Mouse (Mus musculus) CH12.LX (cell line): ENCODE measurements around the gene Card10. TPM values are rescaled to one million over a fixed set of nuclear protein-coding genes. Genes with fewer than 3 reads are reported as not detected.

ENCODE experiments used
- DNase-seq: peaks from one replicate; pipeline ENCODE4 v3.0.0-alpha.2; 2013; ENCODE audit errors: extremely low read depth
- H3K27ac ChIP-seq: 2 replicates; pipeline ENCODE4 v1.5.1; 2012; ENCODE audit warnings: low read depth, mild to moderate bottlenecking, control low read depth, moderate library complexity; ENCODE audit not compliant: insufficient read depth
- H3K27me3 ChIP-seq: replicated peaks from 2 replicates; pipeline ENCODE3; 2012; ENCODE audit warnings: inconsistent platforms
- H3K36me3 ChIP-seq, 2 experiments: replicated peaks in 1 of 2; 2 replicates each; pipeline versions ENCODE3 to v1.6.1; 2012; ENCODE audit warnings: inconsistent platforms in 1 of 2, low read length in 1 of 2, mild to moderate bottlenecking in 1 of 2, mixed read lengths in 1 of 2, moderate library complexity in 1 of 2; ENCODE audit not compliant: control insufficient read depth in 1 of 2, insufficient read depth in 1 of 2
- H3K4me1 ChIP-seq, 2 experiments: 2 replicates each; pipeline ENCODE4 v1.6.1; 2012; ENCODE audit warnings: inconsistent platforms in 1 of 2, moderate library complexity in 1 of 2; ENCODE audit not compliant: insufficient read depth in 2 of 2, control insufficient read depth in 1 of 2
- H3K4me2 ChIP-seq: 2 replicates; pipeline ENCODE4 v1.6.1; 2012; ENCODE audit warnings: low read depth, mild to moderate bottlenecking, control low read depth; ENCODE audit not compliant: poor library complexity, insufficient read depth, severe bottlenecking
- H3K4me3 ChIP-seq, 3 experiments: fragments of 150-350 bp in 1 of 3; sonication (generic) in 1 of 3; replicated peaks in 1 of 3; 2 replicates each; pipeline versions ENCODE3 to v1.5.1; 2011 to 2012; ENCODE audit warnings: low read depth in 2 of 3, low read length in 2 of 3, mild to moderate bottlenecking in 2 of 3, moderate library complexity in 2 of 3, control low read depth in 1 of 3, improper control_type of control experiment in 1 of 3, inconsistent platforms in 1 of 3, mixed read lengths in 1 of 3; ENCODE audit not compliant: poor library complexity in 1 of 3
- H3K79me2 ChIP-seq: replicated peaks from 2 replicates; pipeline ENCODE4 v1.6.1; 2012; ENCODE audit warnings: mild to moderate bottlenecking, moderate library complexity; ENCODE audit not compliant: control insufficient read depth, poor library complexity, insufficient read depth, severe bottlenecking; ENCODE audit errors: extremely low read depth
- H3K9ac ChIP-seq: 2 replicates; pipeline ENCODE4 v1.6.1; 2012; ENCODE audit warnings: low read depth, mild to moderate bottlenecking, control low read depth, moderate library complexity; ENCODE audit not compliant: insufficient read depth
- H3K9me3 ChIP-seq: replicated peaks from 2 replicates; pipeline ENCODE3; 2012; ENCODE audit warnings: low read length, inconsistent platforms, mixed read lengths
- BHLHE40 ChIP-seq: IDR thresholded peaks from 2 replicates; pipeline ENCODE4 v1.6.1; 2011; ENCODE audit warnings: mild to moderate bottlenecking, low read depth, low read length, improper control_type of control experiment
- CHD2 ChIP-seq: IDR thresholded peaks from 2 replicates; pipeline ENCODE4 v1.6.1; 2011; ENCODE audit warnings: low read length, improper control_type of control experiment
- CTCF ChIP-seq, 2 experiments: IDR thresholded peaks in 1 of 2; conservative IDR thresholded peaks in 1 of 2; 2 replicates each; pipeline ENCODE4 v1.5.1; 2011 to 2012; ENCODE audit warnings: low read depth in 2 of 2, low read length in 2 of 2, improper control_type of control experiment in 1 of 2, inconsistent platforms in 1 of 2, mild to moderate bottlenecking in 1 of 2, moderate library complexity in 1 of 2
- E2F4 ChIP-seq: IDR thresholded peaks from 2 replicates; pipeline ENCODE4 v1.6.1; 2011; ENCODE audit warnings: low read depth, low read length, improper control_type of control experiment; ENCODE audit not compliant: insufficient replicate concordance
- ELF1 ChIP-seq: IDR thresholded peaks from 2 replicates; pipeline ENCODE4 v1.6.1; 2014; ENCODE audit warnings: low read depth, mild to moderate bottlenecking, inconsistent platforms, low read length, improper control_type of control experiment
- ETS1 ChIP-seq: conservative IDR thresholded peaks from 2 replicates; pipeline ENCODE4 v1.6.1; 2012; ENCODE audit warnings: low read depth, mild to moderate bottlenecking, inconsistent platforms, low read length, improper control_type of control experiment, moderate library complexity
- IRF4 ChIP-seq: IDR thresholded peaks from 2 replicates; pipeline ENCODE4 v1.6.1; 2014; ENCODE audit warnings: low read depth, mild to moderate bottlenecking, inconsistent platforms, low read length, improper control_type of control experiment
- JUND ChIP-seq: conservative IDR thresholded peaks from 2 replicates; pipeline ENCODE4 v1.6.1; 2011; ENCODE audit warnings: low read depth, low read length, improper control_type of control experiment
- KAT2A ChIP-seq: IDR thresholded peaks from 2 replicates; pipeline ENCODE4 v1.6.1; 2012; ENCODE audit warnings: low read length, improper control_type of control experiment, inconsistent platforms; ENCODE audit not compliant: insufficient replicate concordance
- MAX ChIP-seq: IDR thresholded peaks from 2 replicates; pipeline ENCODE4 v1.6.1; 2011; ENCODE audit warnings: low read length, improper control_type of control experiment
- MXI1 ChIP-seq: IDR thresholded peaks from 2 replicates; pipeline ENCODE4 v1.6.1; 2011; ENCODE audit warnings: mild to moderate bottlenecking, low read depth, low read length, improper control_type of control experiment
- MYC ChIP-seq: IDR thresholded peaks from 2 replicates; pipeline ENCODE4 v1.6.1; 2011; ENCODE audit warnings: low read depth, mild to moderate bottlenecking, improper control_type of control experiment, low read length
- NELFE ChIP-seq: IDR thresholded peaks from 2 replicates; pipeline ENCODE4 v1.6.1; 2011; ENCODE audit warnings: low read depth, low read length, improper control_type of control experiment
- PAX5 ChIP-seq: IDR thresholded peaks from 2 replicates; pipeline ENCODE4 v1.6.1; 2012; ENCODE audit warnings: low read length, inconsistent platforms, mixed read lengths
- POLR2AphosphoS2 ChIP-seq: IDR thresholded peaks from 2 replicates; pipeline ENCODE4 v1.6.1; 2011; ENCODE audit warnings: low read depth, low read length, improper control_type of control experiment
- RAD21 ChIP-seq: IDR thresholded peaks from 2 replicates; pipeline ENCODE4 v1.6.1; 2011; ENCODE audit warnings: low read depth, mild to moderate bottlenecking, low read length, improper control_type of control experiment, moderate library complexity
- SIN3A ChIP-seq: IDR thresholded peaks from 2 replicates; pipeline ENCODE4 v1.6.1; 2012; ENCODE audit warnings: low read length, improper control_type of control experiment, inconsistent platforms
- TCF12 ChIP-seq: IDR thresholded peaks from 2 replicates; pipeline ENCODE4 v1.6.1; 2014; ENCODE audit warnings: low read depth, mild to moderate bottlenecking, inconsistent platforms, low read length, improper control_type of control experiment
- USF1 ChIP-seq: IDR thresholded peaks from 2 replicates; pipeline ENCODE4 v1.6.1; 2014; ENCODE audit warnings: low read depth, mild to moderate bottlenecking, inconsistent platforms, low read length, improper control_type of control experiment
- ZMIZ1 ChIP-seq: IDR thresholded peaks from 2 replicates; pipeline ENCODE4 v1.6.1; 2012; ENCODE audit warnings: low read depth, mild to moderate bottlenecking, inconsistent platforms, low read length, improper control_type of control experiment
- ZNF384 ChIP-seq: IDR thresholded peaks from 2 replicates; pipeline ENCODE4 v1.6.1; 2012; ENCODE audit warnings: low read depth, low read length, improper control_type of control experiment, inconsistent platforms
- dilution Hi-C: fragments of 300-500 bp; cut with MboI; formaldehyde crosslinking; loops from 2 replicates; pipeline ENCODE4 v1.14.3; 2020; ENCODE audit warnings: low sequenced_read_pairs; ENCODE audit not compliant: extremely low pct_unique_long_range_greater_than_20kb, extremely low pct_ligation_motif_present
- in situ Hi-C: fragments of 300-500 bp; cut with MboI; formaldehyde crosslinking; loops from 3 replicates; pipeline ENCODE4 v1.14.3; 2019; ENCODE audit warnings: low sequenced_read_pairs, low pct_ligation_motif_present, low pct_unique_long_range_greater_than_20kb, mixed read lengths
- polyA plus RNA-seq: library from polyadenylated mRNA; unstranded; fragments of >175 nt; gene quantifications from 2 replicates; pipeline ENCODE4 v1.2.1, GENCODE M21; 2012; ENCODE audit warnings: low read depth; ENCODE audit not compliant: insufficient read length
- total RNA-seq, 2 experiments: library from RNA; depleted of rRNA; stranded (reverse); fragments of 300-350 nt in 1 of 2; fragments of >200 nt in 1 of 2; gene quantifications; 2 replicates each; pipeline ENCODE4 v1.2.3; 2012 to 2014

The Card10 gene
- total and polyA plus RNA-seq, 3 experiments: 0.08 TPM; not detected in 2

DNA sequence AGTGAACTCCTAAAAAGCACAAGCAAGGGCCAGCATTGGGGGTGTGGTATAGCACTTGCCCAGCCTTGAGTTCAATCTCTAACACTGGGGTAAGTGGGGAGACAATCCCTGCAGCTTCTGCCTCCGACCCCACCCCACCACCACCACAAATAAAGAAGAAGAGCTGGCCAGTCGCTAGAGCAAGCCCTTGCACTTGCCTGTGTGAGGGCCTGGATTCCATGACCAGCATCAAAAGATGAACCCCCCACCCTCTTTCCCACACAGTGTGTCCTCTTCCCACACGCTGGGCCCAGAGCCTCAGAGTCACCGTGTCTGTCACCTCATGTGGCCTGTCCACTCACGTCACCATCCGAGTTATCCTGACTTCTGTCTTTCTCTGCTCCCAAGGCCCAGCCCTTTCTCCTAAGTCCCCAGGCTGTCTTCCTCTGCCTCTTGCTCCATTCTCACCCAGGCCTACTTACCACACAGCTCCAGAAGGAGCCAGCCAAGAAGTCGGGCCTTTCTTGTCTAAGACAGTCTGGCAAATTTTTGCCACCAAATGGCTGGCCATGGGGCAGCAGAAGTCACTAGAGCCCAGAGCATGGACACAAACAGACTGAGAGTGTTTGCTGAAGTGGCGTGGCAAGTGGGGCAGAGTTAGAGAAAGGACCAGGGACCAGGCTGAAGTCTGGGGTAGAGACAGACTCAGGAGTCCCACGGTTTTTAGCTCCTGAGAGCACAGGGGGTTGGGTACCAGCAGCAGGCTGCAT, 32.4 kb downstream of the Card10 start:
- in situ Hi-C loops (no loop called here), dilution Hi-C loops (no loop called here)
- Histone ChIP-seq H3K27ac (no peak overlapping the region), H3K4me2 (no peak overlapping the region), H3K27me3 (no peaks in the 10 kb centered on the region), H3K9ac (no peak overlapping the region), H3K4me3 (peak overlapping the region in 1 of 3 experiments; percentile 84), H3K36me3 (peaks cover 20 to 57% of the 10 kb centered on the region in 2 experiments), H3K4me1 (peaks cover 11 to 40% of the 10 kb centered on the region in 2 experiments), H3K79me2 (peaks cover 11% of the 10 kb centered on the region), H3K9me3 (peaks cover 10% of the 10 kb centered on the region)
- TF ChIP-seq NELFE (no peak), KAT2A (no peak), USF1 (no peak), PAX5 (no peak), RAD21 (no peak), MAX (no peak), TCF12 (no peak), BHLHE40 (no peak), E2F4 (no peak), POLR2AphosphoS2 (no peak), CHD2 (no peak), ETS1 (no peak)
- no peak for DNase-seq

DNA sequence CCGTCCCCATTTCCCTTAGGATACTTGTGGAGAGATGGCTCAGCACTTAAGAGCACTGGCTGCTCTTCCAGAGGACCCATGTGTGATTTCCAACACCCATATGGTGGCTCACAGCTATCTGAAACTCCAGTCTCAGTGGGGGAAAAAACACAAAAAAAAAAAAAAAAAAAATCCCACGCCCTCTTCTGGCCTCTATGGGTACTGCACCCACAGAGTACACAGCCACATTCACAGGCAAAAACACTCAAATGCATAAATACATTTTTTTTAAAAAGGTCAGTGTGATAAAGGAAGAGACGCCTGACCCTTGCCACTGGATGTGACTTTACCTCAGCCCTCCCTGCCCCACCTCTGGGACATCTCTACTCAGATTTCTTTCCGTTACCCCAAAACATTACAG, 33.8 kb downstream of the Card10 start:
- H3K27ac ChIP-seq: no peak overlapping the region
- dilution Hi-C loops (no loop called here), in situ Hi-C loops (no loop called here)
- no peak overlapping the region for H3K9ac ChIP-seq
- TF ChIP-seq PAX5 (no peak), BHLHE40 (no peak), JUND (no peak), MXI1 (no peak), CTCF (conservative IDR thresholded peaks at IDR 0.05 in 1 of 2, IDR thresholded peaks at IDR 0.05 in 1 of 2; ENCODE audit: low read depth in 2 of 2, low read length in 2 of 2) (peak; percentile 32 to 59; a peak in 2 of 4 replicates), USF1 (no peak), ZMIZ1 (no peak), ZNF384 (peak; percentile 69), MYC (no peak), SIN3A (no peak), IRF4 (no peak), ELF1 (no peak)
- H3K27me3 ChIP-seq: no peaks in the 10 kb centered on the region
- H3K79me2 ChIP-seq: peaks cover 11% of the 10 kb centered on the region
- peaks cover 11 to 34% of the 10 kb centered on the region in 2 experiments for H3K4me1 ChIP-seq
- H3K36me3 ChIP-seq: peaks cover 23 to 70% of the 10 kb centered on the region in 2 experiments
- H3K4me3 ChIP-seq: no peak overlapping the region
- no peak overlapping the region for H3K4me2 ChIP-seq
- DNase-seq: no peak
- H3K9me3 ChIP-seq: peaks cover 10% of the 10 kb centered on the region
